Mouse (Mus musculus): ENCODE results near the gene Lingo1. TPM values are rescaled to one million over a fixed set of nuclear protein-coding genes. Genes with fewer than 3 reads are reported as not detected.

Gene Lingo1
- polyA plus RNA-seq, 1 experiment from 2014 or later = 8.3 TPM

DNA sequence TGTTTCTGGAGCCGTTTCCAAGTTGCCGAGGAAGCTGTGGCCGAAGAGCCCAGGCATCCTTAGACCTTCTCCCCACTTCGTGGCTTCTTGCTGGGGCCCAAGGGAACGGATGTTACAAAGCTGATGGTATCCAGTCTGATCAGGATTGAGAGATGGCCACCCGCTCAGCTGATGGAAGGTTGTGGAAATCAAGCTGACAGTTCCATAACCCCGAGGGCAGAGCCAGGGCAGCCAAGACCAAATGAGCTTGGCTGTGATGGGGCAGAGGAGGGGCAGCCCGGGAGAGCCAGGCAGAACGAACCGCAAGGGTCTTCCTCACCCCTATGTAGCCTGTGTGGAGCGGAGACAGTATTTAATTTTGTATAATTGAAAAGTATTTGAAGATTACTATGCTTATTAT is 218.9 kb downstream of the Lingo1 start:
- Histone ChIP-seq H3K4me2 (ENCODE audit: low read depth, low read length) (no peak overlapping the region), H3K9me3 (ENCODE audit: control insufficient read depth, low read length) (no peaks in the 10 kb centered on the region), H3K4me1 (ENCODE audit: control insufficient read depth, insufficient read depth, low read length) (peaks cover 5% of the 10 kb centered on the region; the same call in 1 of the 2 replicates), H3K9ac (ENCODE audit: low read depth, low read length) (no peak overlapping the region), H3K4me3 (ENCODE audit: low read depth, low read length) (no peak overlapping the region), H3K27ac (replicated peaks; ENCODE audit: low read depth, low read length) (0 out of 2 replicates have a peak overlapping the region, but pooled peaks have one; percentile 28), H3K36me3 (ENCODE audit: control insufficient read depth, insufficient read depth, low read length) (no peaks in the 10 kb centered on the region), H3K27me3 (replicated peaks; ENCODE audit: control insufficient read depth, insufficient read depth, low read length) (no peaks in the 10 kb centered on the region)
- DNase-seq (ENCODE audit: low spot score) = peak; percentile 24
- peak; percentile 70; the same call in 1 of the 2 replicates for ATAC-seq (ENCODE audit: low read depth)
- 49% methylated on average over 11 of the region's 11 CpGs for WGBS

DNA sequence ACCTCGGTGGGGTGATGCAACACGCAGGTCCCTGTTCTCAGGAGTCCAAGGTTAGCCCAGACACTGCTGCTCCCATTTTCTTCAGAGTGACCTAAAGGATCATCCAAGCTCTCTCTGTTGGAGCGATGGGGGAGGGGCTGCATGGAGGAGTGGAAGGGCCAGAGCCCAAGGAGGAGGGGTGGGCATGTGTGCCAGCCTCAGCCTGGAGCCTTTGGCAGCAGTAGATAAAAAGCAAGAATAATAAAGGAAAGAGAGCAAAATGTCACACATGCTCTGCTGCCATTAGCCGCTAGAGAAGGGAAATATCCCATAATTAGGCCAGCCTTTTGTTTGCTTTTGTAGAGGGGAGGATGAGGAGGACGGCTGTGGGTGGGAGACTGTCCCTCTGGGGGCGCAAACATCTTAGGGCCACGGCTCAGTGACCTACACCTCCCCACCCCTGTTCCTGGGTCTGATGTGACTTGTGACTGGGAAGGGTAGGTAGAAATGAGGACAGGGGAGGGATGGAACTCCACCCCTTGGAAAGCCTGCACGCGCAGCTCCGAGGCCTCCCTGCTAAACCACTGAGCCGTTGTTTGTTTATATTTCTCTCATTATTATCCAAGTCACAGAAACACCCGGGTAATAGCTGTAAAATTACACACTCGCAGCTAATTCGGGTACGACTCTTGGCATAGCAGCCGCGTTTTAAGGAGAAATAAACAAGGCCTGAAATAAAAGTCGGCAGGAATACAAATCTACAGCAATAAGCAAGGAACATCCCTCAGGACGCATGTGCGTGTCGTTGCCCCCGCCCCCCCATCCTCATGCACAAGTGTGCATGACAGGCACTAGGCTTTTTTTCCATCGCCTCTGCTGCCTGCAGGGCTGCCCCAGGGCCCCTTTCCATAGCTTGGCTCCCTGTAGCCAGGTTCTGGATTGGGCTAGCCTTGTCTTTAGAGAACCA is 223.5 kb downstream of the Lingo1 start:
- no peak overlapping the region for H3K4me2 ChIP-seq (ENCODE audit: low read depth, low read length)
- no peak for ATAC-seq (ENCODE audit: low read depth)

More for the DNA sequence above, 223.5 kb downstream of the Lingo1 start:
- no peak for DNase-seq (ENCODE audit: low spot score)
- Histone ChIP-seq H3K4me3 (ENCODE audit: low read depth, low read length) (no peak overlapping the region), H3K27ac (replicated peaks; ENCODE audit: low read depth, low read length) (no peak overlapping the region), H3K4me1 (ENCODE audit: control insufficient read depth, insufficient read depth, low read length) (peaks cover 5% of the 10 kb centered on the region; the same call in 1 of the 2 replicates), H3K9ac (ENCODE audit: low read depth, low read length) (no peak overlapping the region), H3K9me3 (ENCODE audit: control insufficient read depth, low read length) (0 out of 2 replicates have a peak, but pooled peaks cover 2% of the 10 kb centered on the region), H3K36me3 (ENCODE audit: control insufficient read depth, insufficient read depth, low read length) (no peaks in the 10 kb centered on the region), H3K27me3 (replicated peaks; ENCODE audit: control insufficient read depth, insufficient read depth, low read length) (no peaks in the 10 kb centered on the region)
- WGBS = 48% methylated on average over 23 of the region's 23 CpGs

Other genes with a start within 250 kb of the Lingo1 start
- gene Odf3l1, start 68.2 kb upstream of the Lingo1 start, polyA plus RNA-seq (2014; fragmentation: Nextera tagmentation; extraction: Ambion mirVana) = 1.7 and 2.7 TPM in 2 replicates
- 34.8 and 35.1 TPM in 2 replicates for gene Cspg4, start 68.6 kb upstream of the Lingo1 start, polyA plus RNA-seq (2014; fragmentation: Nextera tagmentation; extraction: Ambion mirVana)
- gene Snx33, start 131.9 kb upstream of the Lingo1 start, polyA plus RNA-seq (2014; fragmentation: Nextera tagmentation; extraction: Ambion mirVana) = 7.8 and 8.2 TPM in 2 replicates
- 78.0 and 81.0 TPM in 2 replicates for gene Imp3, start 141.0 kb upstream of the Lingo1 start, polyA plus RNA-seq (2014; fragmentation: Nextera tagmentation; extraction: Ambion mirVana)
- 22.2 and 23.6 TPM in 2 replicates for gene Snupn, start 154.4 kb upstream of the Lingo1 start, polyA plus RNA-seq (2014; fragmentation: Nextera tagmentation; extraction: Ambion mirVana)
- 32.9 and 33.7 TPM in 2 replicates for gene Ptpn9, start 198.5 kb upstream of the Lingo1 start, polyA plus RNA-seq (2014; fragmentation: Nextera tagmentation; extraction: Ambion mirVana)

All from embryonic facial prominence, embryonic 14.5 days (tissue).